Mouse (Mus musculus) splenic B cell, adult 2 months (primary cell): ENCODE data around the gene Retreg1.

Experiments
- DNase-seq: peaks from one replicate; pipeline ENCODE4 v3.0.0-alpha.2; 2011; ENCODE audit warnings: low read depth, low spot score
- H3K27me3 ChIP-seq: 2 replicates; pipeline ENCODE4 v1.6.1; 2012; ENCODE audit warnings: mild to moderate bottlenecking, low read length, moderate library complexity, mixed read lengths; ENCODE audit not compliant: control insufficient read depth, poor library complexity, insufficient read depth, severe bottlenecking
- H3K36me3 ChIP-seq: 2 replicates; pipeline ENCODE4 v1.6.1; 2012; ENCODE audit warnings: mild to moderate bottlenecking, low read length, moderate library complexity, mixed read lengths; ENCODE audit not compliant: control insufficient read depth, poor library complexity, insufficient read depth, severe bottlenecking

Retreg1 gene

DNA sequence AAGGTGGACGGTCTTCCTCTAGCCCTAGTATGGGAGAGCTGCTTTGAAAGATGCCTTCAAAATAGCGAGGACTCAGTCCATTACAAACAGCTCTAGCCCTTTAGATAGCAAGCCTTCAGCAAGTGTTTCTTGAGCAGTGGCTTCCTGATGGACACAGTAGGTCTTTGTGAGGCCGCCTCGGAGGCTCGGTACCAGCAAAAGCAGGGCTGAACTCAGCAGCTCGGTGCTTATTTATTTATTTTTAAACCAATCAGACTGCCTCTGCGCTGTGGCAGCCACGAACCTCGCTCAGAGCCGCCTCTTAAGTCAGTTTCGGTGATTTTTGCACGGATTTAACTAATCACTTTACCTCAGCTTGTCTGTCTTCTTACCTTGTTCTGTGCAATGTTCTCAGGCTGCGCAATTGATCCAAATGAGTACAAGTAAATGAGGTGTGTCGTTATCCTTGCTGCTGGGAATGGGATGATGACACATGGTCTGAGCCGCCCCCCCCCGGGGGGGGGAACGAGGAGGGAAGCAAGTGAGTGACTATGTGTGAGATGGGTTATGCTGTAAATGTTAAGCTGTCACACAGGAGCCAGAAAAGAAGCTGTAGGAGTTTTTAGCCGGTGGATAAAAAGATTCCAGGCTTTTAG is 11.4 kb downstream of the Retreg1 start:
- no peak for DNase-seq
- Histone ChIP-seq H3K36me3 (peaks cover 6% of the 10 kb centered on the region), H3K27me3 (no peaks in the 10 kb centered on the region)

DNA sequence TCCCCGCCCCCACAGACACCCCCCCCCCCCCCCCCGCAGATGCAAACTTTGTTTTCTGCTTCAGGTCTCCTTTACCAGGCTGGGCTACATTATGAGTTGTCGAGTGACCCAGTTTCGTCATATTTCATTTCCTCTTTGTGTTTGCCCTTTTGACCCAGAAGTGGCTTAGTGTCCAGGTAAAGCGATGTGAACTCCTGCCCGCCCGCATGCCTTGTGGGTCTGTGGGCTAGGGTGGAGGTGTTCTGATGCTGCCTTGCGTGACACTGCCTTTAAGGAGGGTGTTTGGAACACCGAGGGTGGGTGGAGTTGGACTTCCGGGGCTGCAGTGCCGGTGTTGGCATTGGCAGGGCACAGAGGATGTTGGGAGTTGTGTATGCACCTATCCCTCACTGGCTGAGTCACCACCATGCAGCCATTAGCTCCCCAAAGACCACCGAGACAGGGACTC is 15.7 kb downstream of the Retreg1 start:
- H3K36me3 ChIP-seq: peaks cover 2% of the 10 kb centered on the region; the same call in 1 of the 2 replicates
- DNase-seq: peak; percentile 78
- no peaks in the 10 kb centered on the region for H3K27me3 ChIP-seq

DNA sequence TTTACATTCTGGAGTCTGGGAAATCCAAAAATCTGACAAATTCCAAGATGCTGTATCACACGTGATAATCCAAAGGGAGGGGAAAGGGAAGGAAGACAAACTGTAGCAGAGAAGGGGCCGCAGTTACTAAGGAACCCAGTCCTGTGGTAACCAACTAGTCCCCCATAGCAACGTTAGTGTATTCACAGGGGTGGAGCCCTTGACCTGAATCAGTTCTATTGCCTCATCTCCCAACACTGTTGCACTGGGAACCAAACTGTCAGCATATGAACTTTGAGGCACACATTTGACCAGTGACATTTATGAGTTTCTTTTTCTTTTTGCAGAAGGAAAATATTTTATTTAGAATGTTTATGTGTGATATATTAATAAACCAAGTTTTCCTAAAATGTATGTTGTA is 16.5 kb downstream of the Retreg1 start:
- Histone ChIP-seq H3K36me3 (peaks cover 2% of the 10 kb centered on the region; the same call in 1 of the 2 replicates), H3K27me3 (no peaks in the 10 kb centered on the region)
- DNase-seq: no peak

DNA sequence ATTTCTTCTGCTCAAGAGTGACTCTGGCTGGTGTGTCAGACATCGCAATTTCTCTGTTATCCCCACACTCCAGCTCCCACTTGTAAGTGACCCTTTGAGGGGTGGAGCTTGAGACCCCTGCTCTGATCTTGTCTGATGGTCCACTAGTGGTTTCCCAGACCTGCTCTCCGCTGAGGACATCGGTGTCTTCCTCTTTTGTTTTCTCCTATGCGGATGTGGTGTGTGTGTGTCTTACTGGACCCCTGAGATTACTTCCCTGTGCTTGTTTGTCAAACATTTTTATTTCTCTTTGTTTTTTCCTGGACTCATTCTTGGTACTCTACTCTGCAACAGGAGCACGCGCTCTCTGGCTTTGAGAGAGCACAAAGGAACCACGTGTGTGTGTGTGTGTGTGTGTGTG is 18.9 kb downstream of the Retreg1 start:
- Histone ChIP-seq H3K27me3 (no peaks in the 10 kb centered on the region), H3K36me3 (0 out of 2 replicates have a peak, but pooled peaks cover 1% of the 10 kb centered on the region)
- DNase-seq: peak; percentile 44

DNA sequence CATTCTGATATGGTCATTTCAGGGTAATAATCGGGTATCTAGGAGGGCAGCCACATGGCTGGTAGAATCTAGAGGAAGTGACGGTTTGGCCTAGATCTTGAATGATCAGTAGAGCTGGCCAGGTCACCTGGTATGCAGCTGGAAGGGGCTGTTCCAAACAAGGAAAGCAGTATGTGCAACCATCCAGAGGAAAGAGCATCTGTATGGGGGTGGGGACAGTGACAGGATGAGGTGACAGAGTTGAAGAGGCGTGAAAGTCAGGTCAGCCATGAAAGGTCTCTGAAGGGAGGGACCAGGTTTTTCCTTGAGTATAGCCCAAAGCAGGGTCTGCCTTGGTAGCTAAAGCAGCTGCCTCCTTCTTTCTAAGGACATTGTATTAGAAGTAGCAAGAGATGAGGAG is 22.6 kb downstream of the Retreg1 start:
- DNase-seq: peak; percentile 63

DNA sequence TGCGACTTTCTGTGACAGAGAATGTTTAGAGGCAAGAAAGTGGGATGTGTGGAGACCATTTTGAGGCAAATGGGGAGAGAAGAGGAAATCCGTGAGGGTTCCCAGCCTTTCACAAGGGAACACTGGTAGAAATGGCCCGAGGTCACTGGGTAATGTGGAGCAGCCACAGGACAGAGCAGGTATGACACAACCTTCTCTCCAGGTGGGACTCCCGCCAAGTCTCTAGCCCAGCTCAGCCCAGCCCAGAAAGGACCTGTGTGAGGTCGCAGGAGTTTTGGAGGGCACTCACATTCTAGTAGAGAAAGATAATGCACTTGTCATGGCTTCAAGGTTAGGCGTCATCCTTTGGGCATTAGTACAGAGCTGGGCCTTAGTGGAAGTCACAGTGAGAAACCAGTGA is 23.1 kb downstream of the Retreg1 start:
- H3K36me3 ChIP-seq: 0 out of 2 replicates have a peak, but pooled peaks cover 1% of the 10 kb centered on the region
- DNase-seq: no peak
- no peaks in the 10 kb centered on the region for H3K27me3 ChIP-seq

More for the DNA sequence above, 22.6 kb downstream of the Retreg1 start:
- no peaks in the 10 kb centered on the region for H3K27me3 ChIP-seq
- H3K36me3 ChIP-seq: 0 out of 2 replicates have a peak, but pooled peaks cover 1% of the 10 kb centered on the region

DNA sequence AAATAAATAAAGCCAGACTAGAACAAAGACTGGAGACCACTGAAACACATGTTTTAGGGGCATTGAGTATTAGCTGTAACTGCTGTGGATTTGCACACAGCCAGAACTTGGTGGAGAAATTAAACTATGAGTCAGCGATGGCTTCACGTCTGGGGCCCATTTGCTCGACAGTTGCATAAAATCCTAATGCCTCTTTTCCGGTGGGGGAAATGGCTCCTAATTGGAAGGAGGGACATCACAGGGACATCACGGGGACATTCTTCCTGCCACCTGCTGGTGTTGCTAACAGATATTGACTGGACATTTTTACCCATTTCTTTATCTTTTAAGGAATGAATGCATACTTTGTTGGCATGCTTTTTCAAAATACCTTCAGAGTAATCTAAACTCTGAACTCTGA is 26.1 kb downstream of the Retreg1 start:
- DNase-seq: no peak
- Histone ChIP-seq H3K36me3 (0 out of 2 replicates have a peak, but pooled peaks cover 1% of the 10 kb centered on the region), H3K27me3 (no peaks in the 10 kb centered on the region)

DNA sequence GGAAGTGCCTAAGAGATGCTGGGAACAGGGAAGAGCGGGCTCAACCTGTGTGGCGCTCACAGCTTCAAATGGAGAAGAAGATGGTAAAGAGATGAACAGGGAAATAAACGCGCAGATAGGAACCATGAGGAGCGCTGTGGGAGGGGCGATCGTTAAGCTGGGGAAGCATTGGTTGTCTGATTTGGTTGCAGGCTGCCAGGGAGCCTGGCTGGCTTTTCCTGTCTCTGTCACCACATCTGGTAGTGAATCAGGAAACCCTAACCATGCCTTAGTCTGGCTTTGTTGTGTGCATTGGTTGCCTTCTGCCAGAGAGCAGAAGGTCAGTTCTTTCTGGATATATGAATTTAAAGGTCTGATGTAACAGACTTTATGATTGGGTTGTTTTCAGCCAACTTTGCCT is 28.5 kb downstream of the Retreg1 start:
- Histone ChIP-seq H3K27me3 (no peaks in the 10 kb centered on the region), H3K36me3 (no peaks in the 10 kb centered on the region)
- no peak for DNase-seq

DNA sequence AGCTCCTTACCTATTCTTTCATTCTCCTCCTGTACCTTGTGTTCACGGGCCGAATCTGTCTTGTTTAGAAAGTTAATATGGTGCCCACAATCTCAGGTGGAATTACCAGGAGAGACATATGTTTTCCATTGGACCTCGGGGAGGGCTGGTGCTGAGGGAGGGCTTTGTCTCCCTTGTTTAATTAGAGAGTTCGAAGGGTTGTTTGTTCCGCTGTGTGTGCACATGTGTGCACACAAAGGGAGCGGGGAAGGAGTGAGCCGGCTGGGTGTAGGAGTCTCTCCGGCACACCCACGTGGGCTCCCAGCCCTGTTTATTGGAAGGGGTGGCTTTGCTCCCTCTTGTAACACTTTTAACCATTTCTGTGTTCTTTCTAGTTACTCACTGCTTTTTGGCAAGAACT is 29.1 kb downstream of the Retreg1 start:
- no peak for DNase-seq
- no peaks in the 10 kb centered on the region; the same call in 1 of the 2 replicates for H3K36me3 ChIP-seq
- H3K27me3 ChIP-seq: no peaks in the 10 kb centered on the region

DNA sequence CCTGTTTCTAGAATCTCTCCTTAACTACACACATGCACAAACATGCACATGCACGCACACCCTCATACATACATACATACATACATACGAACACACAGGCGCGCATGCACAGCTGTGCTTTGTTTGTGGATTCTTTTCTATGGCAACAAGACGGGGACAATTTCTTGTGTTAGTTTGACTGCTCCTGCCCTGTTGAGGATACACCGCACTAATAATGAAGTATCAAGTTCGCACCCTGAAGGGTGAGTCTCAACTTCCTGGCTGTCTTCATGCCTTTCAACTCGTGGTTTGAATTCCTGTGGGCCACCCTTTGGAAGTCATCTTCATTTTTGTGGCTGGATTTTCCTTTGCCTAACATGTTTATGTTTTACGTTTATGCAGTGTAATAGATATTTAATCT is 29.7 kb downstream of the Retreg1 start:
- H3K36me3 ChIP-seq: no peaks in the 10 kb centered on the region; the same call in 1 of the 2 replicates
- DNase-seq: no peak
- H3K27me3 ChIP-seq: no peaks in the 10 kb centered on the region

DNA sequence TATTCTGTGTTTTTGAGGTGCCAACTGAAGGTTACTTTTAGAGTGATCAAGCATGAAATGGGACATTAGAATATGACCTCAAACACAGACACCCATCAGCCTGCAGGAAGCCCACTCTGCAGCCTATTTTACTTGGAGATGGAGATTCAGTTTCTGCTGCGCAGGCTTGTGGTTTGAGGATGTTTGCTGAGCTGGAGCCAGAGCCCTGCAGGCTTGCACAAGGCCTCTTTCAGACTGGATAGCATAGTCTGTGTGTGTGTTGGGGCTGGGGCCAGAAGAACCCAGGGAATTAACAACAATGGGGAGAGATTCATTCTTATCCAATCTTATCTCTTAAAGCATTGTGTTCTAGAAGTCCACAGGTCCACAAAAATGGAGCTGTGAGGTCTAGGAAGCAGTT is 30.6 kb downstream of the Retreg1 start:
- Histone ChIP-seq H3K27me3 (no peaks in the 10 kb centered on the region), H3K36me3 (no peaks in the 10 kb centered on the region; the same call in 1 of the 2 replicates)
- DNase-seq: no peak

DNA sequence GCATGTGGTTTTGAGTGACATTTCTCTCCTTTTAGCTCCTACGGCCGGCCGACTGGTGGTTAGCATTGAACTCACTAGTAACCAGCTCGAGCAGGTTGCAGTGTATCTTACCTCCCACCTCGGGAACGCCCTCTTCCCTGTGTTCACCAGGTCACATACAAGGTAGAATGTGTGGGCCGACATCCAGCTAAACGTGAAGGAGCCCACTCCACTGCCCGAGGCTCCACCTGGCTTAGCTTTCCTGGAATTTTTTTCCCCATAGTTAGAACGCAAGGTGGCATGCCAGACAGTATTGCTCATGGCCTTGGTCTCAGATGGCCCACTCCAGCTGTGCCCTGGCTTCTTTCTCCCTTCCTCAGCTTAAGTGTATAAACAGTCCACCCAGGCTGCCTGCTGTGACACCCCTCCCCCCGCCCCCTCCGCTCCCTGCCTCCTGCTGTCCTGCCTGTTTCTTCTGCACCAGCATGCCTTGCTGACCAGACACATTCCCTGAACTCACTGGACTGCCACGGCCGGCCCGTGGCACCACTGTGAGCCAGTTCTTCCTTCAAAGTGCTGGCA is 33.7 kb downstream of the Retreg1 start:
- H3K36me3 ChIP-seq: no peaks in the 10 kb centered on the region; the same call in 1 of the 2 replicates
- H3K27me3 ChIP-seq: no peaks in the 10 kb centered on the region
- DNase-seq: no peak

DNA sequence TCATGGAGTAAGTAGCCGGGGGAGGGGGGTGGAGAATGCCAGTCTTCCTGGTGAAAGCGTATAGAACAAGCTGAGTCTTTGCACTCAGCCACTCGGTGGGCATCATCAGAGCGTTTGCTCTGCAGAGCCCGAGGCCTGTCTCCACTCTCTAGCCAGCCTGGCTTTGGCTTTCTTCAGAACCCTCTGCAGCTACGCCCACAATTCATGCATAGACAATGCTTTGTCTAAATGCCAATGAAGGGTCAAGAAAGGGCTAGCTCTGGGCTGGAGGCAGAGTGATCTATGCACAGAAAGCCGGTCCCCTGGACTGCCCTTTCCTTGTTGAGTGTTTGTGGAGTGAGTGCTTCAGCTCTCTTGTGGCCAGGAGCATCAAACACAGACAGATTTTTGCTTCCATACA is 34.8 kb downstream of the Retreg1 start:
- no peak for DNase-seq
- H3K36me3 ChIP-seq: no peaks in the 10 kb centered on the region; the same call in 1 of the 2 replicates
- no peaks in the 10 kb centered on the region for H3K27me3 ChIP-seq

DNA sequence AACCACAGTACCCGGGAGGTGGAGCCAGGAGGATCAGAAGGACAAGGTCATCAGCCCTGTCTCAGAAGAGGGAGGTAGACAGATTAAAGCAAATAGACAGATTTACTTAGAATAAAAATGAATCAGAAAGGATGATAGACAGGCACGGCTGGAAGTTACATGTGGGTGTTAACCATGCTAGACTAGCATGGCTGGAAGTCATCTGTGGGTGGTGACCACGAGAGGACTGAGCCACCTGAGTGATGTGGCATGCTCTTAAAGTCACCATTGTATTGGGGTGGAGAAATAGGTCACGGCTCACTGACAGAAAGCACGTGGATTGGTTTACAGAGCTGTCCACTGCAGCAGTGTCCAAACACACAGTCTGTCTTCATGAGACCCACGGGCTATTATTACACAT is 36.2 kb downstream of the Retreg1 start:
- H3K36me3 ChIP-seq: no peaks in the 10 kb centered on the region; the same call in 1 of the 2 replicates
- DNase-seq: no peak

DNA sequence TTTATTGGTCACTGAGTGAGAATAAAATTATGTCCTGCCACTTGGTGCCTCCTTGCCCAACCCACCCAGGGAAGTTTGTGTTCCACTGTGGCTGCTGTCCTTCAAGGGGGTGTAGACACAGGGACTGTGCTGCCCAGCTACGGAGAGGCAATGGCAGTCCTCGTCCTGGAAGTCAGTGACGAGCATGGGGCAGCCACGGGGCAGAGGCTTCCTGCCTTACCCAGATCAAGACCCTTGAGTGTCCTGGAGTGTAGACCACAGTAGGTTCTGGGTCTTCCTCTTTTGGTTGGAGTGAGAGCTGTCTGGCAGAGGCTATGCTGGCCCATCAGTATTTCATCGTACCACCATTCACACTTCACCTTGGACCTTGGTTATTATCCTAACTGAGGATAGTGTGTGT is 37.2 kb downstream of the Retreg1 start:
- no peaks in the 10 kb centered on the region for H3K27me3 ChIP-seq
- H3K36me3 ChIP-seq: no peaks in the 10 kb centered on the region; the same call in 1 of the 2 replicates
- DNase-seq: no peak

More for the DNA sequence above, 36.2 kb downstream of the Retreg1 start:
- H3K27me3 ChIP-seq: no peaks in the 10 kb centered on the region
